Mouse (Mus musculus) olfactory bulb, adult 2 months (tissue): Measurements from ENCODE around the gene Zfp385b.

Experiments
- CTCF ChIP-seq: fragments of 200-500 bp; IDR thresholded peaks from 2 replicates; pipeline ENCODE4 v1.5.1; 2012; ENCODE audit warnings: low read depth, mild to moderate bottlenecking, low read length, moderate library complexity; ENCODE audit not compliant: insufficient read depth
- POLR2A ChIP-seq: fragments of 200-500 bp; IDR thresholded peaks from 2 replicates; pipeline ENCODE4 v1.6.1; 2012; ENCODE audit warnings: mild to moderate bottlenecking, low read depth, low read length, moderate library complexity; ENCODE audit not compliant: insufficient read depth

GRCm38 (mm10) chr2:77497942-77498341 lies 321.5 kb downstream of the Zfp385b start:
- TF ChIP-seq CTCF (no peak), POLR2A (no peak)
